Mouse (Mus musculus): ENCODE measurements around the gene Cd300lf.

- TF ChIP-seq CTCF (IDR thresholded peaks at IDR 0.05; ENCODE audit: borderline replicate concordance, insufficient read depth, low read depth, low read length) (no peak), POLR2A (IDR thresholded peaks at IDR 0.05; ENCODE audit: borderline replicate concordance, insufficient read depth, low read length) (no peak)
Observed at GRCm38 (mm10) chr11:115104769-115105563, 28.8 kb downstream of the Cd300lf start.

Data from cerebellum, adult 2 months (tissue).